ENCODE assay signal across 9 mouse cellular contexts in the genomic region with DNA sequence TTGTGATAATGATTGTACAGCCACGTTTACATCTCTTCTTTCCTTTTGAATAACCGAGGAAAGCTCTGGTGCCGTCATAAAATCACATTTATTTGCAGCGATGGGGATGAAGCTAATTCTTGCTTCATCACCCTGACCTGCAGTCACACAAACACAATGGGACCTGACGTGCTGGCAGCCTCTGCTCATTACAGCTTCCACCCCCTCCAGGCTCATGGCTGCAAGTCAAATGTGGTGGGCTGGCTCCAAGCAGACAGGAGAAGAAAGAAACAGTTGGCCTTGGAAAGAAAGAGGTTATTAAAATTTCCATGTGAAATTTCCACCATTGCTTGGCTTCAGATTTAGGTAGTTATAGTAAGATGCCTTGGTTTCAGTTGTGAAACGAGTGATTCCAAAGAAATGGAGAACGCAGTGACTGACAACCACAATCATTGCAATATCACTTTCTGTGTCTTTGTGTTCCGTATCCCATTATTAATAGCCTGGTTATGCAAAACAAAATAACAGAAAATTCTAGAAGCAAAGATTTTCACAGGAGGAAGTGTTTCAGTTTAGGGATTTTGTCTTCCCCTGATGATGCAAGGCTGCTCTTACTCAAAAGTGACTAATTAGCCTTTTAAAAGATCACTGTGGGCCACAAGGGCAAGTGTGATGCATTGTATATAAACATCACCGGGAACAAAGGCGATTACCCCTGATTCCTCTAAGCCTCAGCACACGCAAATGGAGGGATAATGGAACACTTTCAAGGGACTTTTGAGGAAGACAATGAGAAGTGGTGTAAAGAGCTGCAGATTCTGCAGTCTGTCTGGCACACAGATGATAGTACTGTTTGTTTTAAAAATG.
DNase-seq lines count a peak whose midpoint lies in the region; ATAC-seq and TF ChIP-seq lines count a peak whose summit lies in the region.
"Had no signal": no experiment of that assay in that cellular context is flagged by ENCODE, and none has a peak within 500 bp of the region (broad histone marks: within the 10 kb centered on the region; RNA-seq: fewer than 3 reads in every experiment).

No protein-coding gene starts in this region.

- no peaks in the 10 kb centered on the region for H3K9me3 ChIP-seq in hindbrain, embryonic 16.5 days (ENCODE audit: control insufficient read depth, low read length)
- H3K9me3 ChIP-seq in midbrain, postnatal 0 days (ENCODE audit: low read length), result no peaks in the 10 kb centered on the region
- no peaks in the 10 kb centered on the region for H3K9me3 ChIP-seq in intestine, postnatal 0 days (ENCODE audit: control insufficient read depth)

- H3K4me1 ChIP-seq in hindbrain, embryonic 16.5 days (ENCODE audit: control insufficient read depth, insufficient read depth, low read depth, low read length), result peaks cover 17% of the 10 kb centered on the region
- peaks cover 5% of the 10 kb centered on the region; the same call in 1 of the 2 replicates for H3K4me1 ChIP-seq in midbrain, postnatal 0 days (ENCODE audit: insufficient read depth, low read length)
- H3K4me1 ChIP-seq in intestine, postnatal 0 days (replicated peaks; ENCODE audit: control insufficient read depth, insufficient read depth, low read length), result no peaks in the 10 kb centered on the region

- ATAC-seq in hindbrain, embryonic 16.5 days, result peak; percentile 83
- ATAC-seq in midbrain, postnatal 0 days (ENCODE audit: low FRiP score), result peak; percentile 78
- ATAC-seq in intestine, postnatal 0 days, result no peak
- ATAC-seq in activated CD4-positive, CD25-positive, alpha-beta regulatory T cell, adult 4 months, result no peak

- peak; percentile 4 for DNase-seq in lung, postnatal 36 days
- no peak for DNase-seq in lung, postnatal 14 days
- peak; percentile 7 for DNase-seq in embryo, embryonic 9.5 days (ENCODE audit: extremely low spot score)
- peak; percentile 75 for DNase-seq in midbrain, postnatal 0 days (ENCODE audit: low spot score)
- no peak for DNase-seq in spleen, postnatal 14 days (ENCODE audit: low spot score in 2 of 2)

- peak overlapping the region; percentile 28 for H3K4me2 ChIP-seq in hindbrain, embryonic 16.5 days (ENCODE audit: low read length)
- H3K4me2 ChIP-seq in midbrain, postnatal 0 days (ENCODE audit: low read depth, low read length, poor library complexity, severe bottlenecking), result peak overlapping the region; percentile 20; the same call in 1 of the 2 replicates
- H3K4me2 ChIP-seq in intestine, postnatal 0 days (replicated peaks; ENCODE audit: low read depth), result no peak overlapping the region

- H3K9ac ChIP-seq in hindbrain, embryonic 16.5 days (ENCODE audit: low read depth, low read length), result no peak overlapping the region
- H3K9ac ChIP-seq in midbrain, postnatal 0 days (replicated peaks; ENCODE audit: low read length, poor library complexity, severe bottlenecking), result peak overlapping the region; percentile 44; the same call in 1 of the 2 replicates
- H3K9ac ChIP-seq in intestine, postnatal 0 days (ENCODE audit: low read depth, low read length), result no peak overlapping the region

- no peak overlapping the region for H3K4me3 ChIP-seq in hindbrain, embryonic 16.5 days (ENCODE audit: low read length)
- no peak overlapping the region for H3K4me3 ChIP-seq in midbrain, postnatal 0 days (ENCODE audit: low read depth, low read length)
- no peak overlapping the region for H3K4me3 ChIP-seq in intestine, postnatal 0 days (ENCODE audit: low read depth, low read length)
- H3K4me3 ChIP-seq: erythroblast, embryonic 14.5 days had no signal

- WGBS in hindbrain, embryonic 16.5 days, result 16% methylated on average over 11 of the region's 11 CpGs
- WGBS in midbrain, postnatal 0 days, result 17% methylated on average over 11 of the region's 11 CpGs
- 55% methylated on average over 11 of the region's 11 CpGs for WGBS in intestine, postnatal 0 days

- no peak for TF ChIP-seq CTCF in midbrain, postnatal 0 days (IDR thresholded peaks at IDR 0.05)
- TF ChIP-seq CTCF in intestine, postnatal 0 days (IDR thresholded peaks at IDR 0.05; ENCODE audit: low read depth), result no peak

- H3K36me3 ChIP-seq in hindbrain, embryonic 16.5 days (ENCODE audit: control insufficient read depth, insufficient read depth, low read length), result no peaks in the 10 kb centered on the region
- no peaks in the 10 kb centered on the region for H3K36me3 ChIP-seq in midbrain, postnatal 0 days (ENCODE audit: insufficient read depth, low read length)
- no peaks in the 10 kb centered on the region for H3K36me3 ChIP-seq in intestine, postnatal 0 days (ENCODE audit: control insufficient read depth, insufficient read depth)

- no peaks in the 10 kb centered on the region for H3K27me3 ChIP-seq in hindbrain, embryonic 16.5 days (replicated peaks; ENCODE audit: control insufficient read depth, insufficient read depth, low read length)
- H3K27me3 ChIP-seq in midbrain, postnatal 0 days (ENCODE audit: insufficient read depth, low read length), result no peaks in the 10 kb centered on the region
- H3K27me3 ChIP-seq in intestine, postnatal 0 days (replicated peaks; ENCODE audit: control insufficient read depth, insufficient read depth, low read length), result no peaks in the 10 kb centered on the region

- H3K27ac ChIP-seq in hindbrain, embryonic 16.5 days (ENCODE audit: low read depth, low read length), result peak overlapping the region; percentile 55
- peak overlapping the region; percentile 55 for H3K27ac ChIP-seq in midbrain, postnatal 0 days (ENCODE audit: low read depth, low read length)
- H3K27ac ChIP-seq in intestine, postnatal 0 days (ENCODE audit: low read depth, low read length), result no peak overlapping the region

Comparison
In these comparisons a context has a peak if more than half of its experiments do, and no peak if none do; other contexts are left out.
1. DNase-seq: peak in lung, postnatal 36 days (single experiment), embryo, embryonic 9.5 days (single experiment) and midbrain, postnatal 0 days (single experiment); none in lung, postnatal 14 days (single experiment) and spleen, postnatal 14 days (0 of 2).
2. ATAC-seq: peak in hindbrain, embryonic 16.5 days (single experiment) and midbrain, postnatal 0 days (single experiment); none in intestine, postnatal 0 days (single experiment) and activated CD4-positive, CD25-positive, alpha-beta regulatory T cell, adult 4 months (single experiment).